ENCODE assay signal across 17 mouse cellular contexts in genomic region chr17:78738416-78738815, GRCm38 (mm10). TPM values are rescaled to one million over a fixed set of nuclear protein-coding genes. Genes with fewer than 3 reads are reported as not detected.
A peak's percentile ranks its signal among the peaks of the same experiment; 100 is the strongest.
DNase-seq lines count a peak whose midpoint lies in the region; ATAC-seq and TF ChIP-seq lines count a peak whose summit lies in the region.
"Had no signal": no experiment of that assay in that cellular context is flagged by ENCODE, and none has a peak within 500 bp of the region (broad histone marks: within the 10 kb centered on the region; RNA-seq: fewer than 3 reads in every experiment).

No protein-coding gene starts in this region.

- no peak for ATAC-seq in kidney, postnatal 0 days (replicated peaks; ENCODE audit: low FRiP score, low read depth)
- no peak for ATAC-seq in midbrain, postnatal 0 days (ENCODE audit: low FRiP score)
- ATAC-seq: forebrain, embryonic 15.5 days; hindbrain, embryonic 16.5 days had no signal

- TF ChIP-seq CTCF in kidney, postnatal 0 days (IDR thresholded peaks at IDR 0.05; ENCODE audit: low read depth), result peak; percentile 52
- TF ChIP-seq CTCF in midbrain, postnatal 0 days (IDR thresholded peaks at IDR 0.05), result peak; percentile 58

- no peak overlapping the region for H3K4me3 ChIP-seq in kidney, postnatal 0 days (replicated peaks; ENCODE audit: low read depth, low read length)
- no peak overlapping the region for H3K4me3 ChIP-seq in midbrain, postnatal 0 days (ENCODE audit: low read depth, low read length)
- no peak overlapping the region for H3K4me3 ChIP-seq in midbrain, embryonic 10.5 days
- H3K4me3 ChIP-seq: forebrain, embryonic 15.5 days; heart, embryonic 10.5 days; liver, embryonic 13.5 days; midbrain, embryonic 12.5 days had no signal

- H3K4me2 ChIP-seq in kidney, postnatal 0 days (ENCODE audit: low read length), result no peak overlapping the region
- H3K4me2 ChIP-seq in midbrain, postnatal 0 days (ENCODE audit: low read depth, low read length, poor library complexity, severe bottlenecking), result no peak overlapping the region
- H3K4me2 ChIP-seq: forebrain, embryonic 15.5 days; liver, embryonic 13.5 days; midbrain, embryonic 12.5 days had no signal

- DNase-seq in kidney, postnatal 0 days (ENCODE audit: low spot score), result no peak
- no peak for DNase-seq in kidney, adult 8-10 months
- DNase-seq in midbrain, postnatal 0 days (ENCODE audit: low spot score), result peak; percentile 12
- no peak for DNase-seq in midbrain, embryonic 10.5 days (ENCODE audit: low spot score)
- DNase-seq in MN1 (ENCODE audit: low spot score), result peak; percentile 12
- DNase-seq in adrenal gland, adult 8-10 months, result no peak
- no peak for DNase-seq in frontal cortex, adult 2 months (ENCODE audit: extremely low spot score in 1 of 2, low spot score in 1 of 2)
- DNase-seq: adrenal gland, postnatal 14 days; cerebellum, adult 8-10 months; gastrocnemius, postnatal 10 days; heart, postnatal 14 days; liver, embryonic 13.5 days; lung, postnatal 14 days had no signal

- 36% methylated on average over 1 of the region's 1 CpGs for WGBS in kidney, postnatal 0 days
- WGBS in midbrain, postnatal 0 days, result 47% methylated on average over 1 of the region's 1 CpGs
- 54% methylated on average over 1 of the region's 1 CpGs for WGBS in midbrain, embryonic 10.5 days

- H3K36me3 ChIP-seq in kidney, postnatal 0 days (ENCODE audit: insufficient read depth, low read length), result no peaks in the 10 kb centered on the region
- H3K36me3 ChIP-seq in midbrain, postnatal 0 days (ENCODE audit: insufficient read depth, low read length), result no peaks in the 10 kb centered on the region
- no peaks in the 10 kb centered on the region for H3K36me3 ChIP-seq in midbrain, embryonic 10.5 days
- H3K36me3 ChIP-seq: forebrain, embryonic 15.5 days; heart, embryonic 10.5 days; liver, embryonic 13.5 days; midbrain, embryonic 12.5 days had no signal

- no peak overlapping the region for H3K9ac ChIP-seq in kidney, postnatal 0 days (ENCODE audit: low read depth, low read length)
- no peak overlapping the region for H3K9ac ChIP-seq in midbrain, postnatal 0 days (replicated peaks; ENCODE audit: low read length, poor library complexity, severe bottlenecking)
- H3K9ac ChIP-seq: forebrain, embryonic 15.5 days; liver, embryonic 13.5 days; midbrain, embryonic 12.5 days had no signal

- no peaks in the 10 kb centered on the region for H3K9me3 ChIP-seq in kidney, postnatal 0 days (replicated peaks; ENCODE audit: low read length)
- no peaks in the 10 kb centered on the region for H3K9me3 ChIP-seq in midbrain, postnatal 0 days (ENCODE audit: low read length)
- no peaks in the 10 kb centered on the region for H3K9me3 ChIP-seq in midbrain, embryonic 10.5 days (replicated peaks)
- H3K9me3 ChIP-seq: forebrain, embryonic 15.5 days; heart, embryonic 10.5 days; liver, embryonic 13.5 days; midbrain, embryonic 12.5 days had no signal

- no peaks in the 10 kb centered on the region for H3K27me3 ChIP-seq in kidney, postnatal 0 days (ENCODE audit: insufficient read depth, low read length)
- no peaks in the 10 kb centered on the region for H3K27me3 ChIP-seq in midbrain, postnatal 0 days (ENCODE audit: insufficient read depth, low read length)
- H3K27me3 ChIP-seq in midbrain, embryonic 10.5 days (ENCODE audit: low read depth, poor library complexity, severe bottlenecking), result peaks cover 7% of the 10 kb centered on the region; the same call in 1 of the 2 replicates
- H3K27me3 ChIP-seq: forebrain, embryonic 15.5 days; liver, embryonic 13.5 days; midbrain, embryonic 12.5 days had no signal

- H3K27ac ChIP-seq in kidney, postnatal 0 days, result no peak overlapping the region
- no peak overlapping the region for H3K27ac ChIP-seq in midbrain, postnatal 0 days (ENCODE audit: low read depth, low read length)
- no peak overlapping the region for H3K27ac ChIP-seq in midbrain, embryonic 10.5 days (replicated peaks)
- H3K27ac ChIP-seq: forebrain, embryonic 15.5 days; heart, embryonic 10.5 days; liver, embryonic 13.5 days; midbrain, embryonic 12.5 days had no signal

- H3K4me1 ChIP-seq in kidney, postnatal 0 days (replicated peaks; ENCODE audit: insufficient read depth, low read length), result 0 out of 2 replicates have a peak, but pooled peaks cover 4% of the 10 kb centered on the region
- H3K4me1 ChIP-seq in midbrain, postnatal 0 days (ENCODE audit: insufficient read depth, low read length), result peaks cover 8% of the 10 kb centered on the region; the same call in 1 of the 2 replicates
- H3K4me1 ChIP-seq in midbrain, embryonic 10.5 days, result peaks cover 27% of the 10 kb centered on the region

RNA-seq across cellular contexts. Expression of gene Strn, which starts 1.4 kb away (rescaled TPM):
- 3.5 and 3.7 TPM in 2 replicates for polyA plus RNA-seq in kidney, postnatal 0 days (2015; fragmentation: Nextera tagmentation; extraction: Ambion mirVana)
- 22.4 and 23.3 TPM in 2 replicates for total RNA-seq in midbrain, postnatal 0 days (2014; rRNA removed)
- 3.8 and 4.2 TPM in 2 replicates for polyA plus RNA-seq in midbrain, postnatal 0 days (2015; fragmentation: Nextera tagmentation; extraction: Ambion mirVana)
- polyA plus RNA-seq in midbrain, embryonic 10.5 days (2016; fragmentation: Nextera tagmentation; extraction: Ambion mirVana), result 5.4 and 6.1 TPM in 2 replicates
- 10 to 100 TPM; 23.5 to 28.1 (median 27.6) TPM for total RNA-seq in adrenal gland, adult 8-10 months (2022)
- 20.7 and 21.1 TPM in 2 replicates for polyA plus RNA-seq in frontal cortex, adult 2 months (2012; rRNA removed)

Comparison
In these comparisons a context has a peak if more than half of its experiments do, and no peak if none do; other contexts are left out.
1. DNase-seq: peak in midbrain, postnatal 0 days (single experiment) and MN1 (single experiment); none in kidney, postnatal 0 days (single experiment), kidney, adult 8-10 months (0 of 2), midbrain, embryonic 10.5 days (single experiment), adrenal gland, adult 8-10 months (single experiment) and frontal cortex, adult 2 months (0 of 2).